Mouse (Mus musculus) retina, embryonic 14.5 days (tissue): ENCODE data around the gene Hist1h3d.
"Not testable (repeated sequence)": the region's sequence is repeated elsewhere in the genome, so short reads cannot be mapped to it uniquely, and the experiment has no call there.

Source experiments
- DNase-seq: peaks from one replicate; pipeline ENCODE4 v3.0.0-alpha.2; 2015; ENCODE audit warnings: low spot score

Hist1h3d gene

GRCm38 (mm10) chr13:23575271-23575851 is at the start of gene Hist1h3d:
Gene Hist1h3d (plus strand): TSS chr13:23575763.
- peak; percentile 90 for DNase-seq

GRCm38 (mm10) chr13:23525901-23526300 is 49.7 kb upstream of the Hist1h3d start:
- DNase-seq: peak; percentile 69

GRCm38 (mm10) chr13:23526312-23526711 is 49.3 kb upstream of the Hist1h3d start:
- DNase-seq: peak; percentile 98

- DNase-seq: no peak
Measured at GRCm38 (mm10) chr13:23529005-23529404, 46.6 kb upstream of the Hist1h3d start.

- no peak for DNase-seq
Measured at GRCm38 (mm10) chr13:23529480-23530165, 45.9 kb upstream of the Hist1h3d start.

GRCm38 (mm10) chr13:23530181-23530900 is 45.2 kb upstream of the Hist1h3d start:
- DNase-seq: peak; percentile 85

- peak; percentile 100 for DNase-seq
Measured at GRCm38 (mm10) chr13:23530901-23531875, 44.4 kb upstream of the Hist1h3d start, which contains the start of gene Hist1h4h. Gene Hist1h4h (plus strand): TSS chr13:23531050.

- DNase-seq: no peak
Measured at GRCm38 (mm10) chr13:23532262-23533075, 43.1 kb upstream of the Hist1h3d start.

- peak; percentile 88 for DNase-seq
Measured at GRCm38 (mm10) chr13:23533560-23534367, 41.8 kb upstream of the Hist1h3d start, which contains the start of gene Hist1h2af. Gene Hist1h2af (plus strand): TSS chr13:23533906.

GRCm38 (mm10) chr13:23534368-23535131 is 41.0 kb upstream of the Hist1h3d start:
- DNase-seq: no peak

GRCm38 (mm10) chr13:23535137-23536075 is 40.2 kb upstream of the Hist1h3d start, which contains the start of gene Hist1h3g:
Gene Hist1h3g (plus strand): TSS chr13:23535422.
- DNase-seq: peak; percentile 92

- no peak for DNase-seq
Measured at GRCm38 (mm10) chr13:23536076-23536822, 39.3 kb upstream of the Hist1h3d start.

GRCm38 (mm10) chr13:23537006-23537710 is 38.4 kb upstream of the Hist1h3d start:
- DNase-seq: no peak

GRCm38 (mm10) chr13:23538249-23538648 is 37.3 kb upstream of the Hist1h3d start:
- DNase-seq: no peak

GRCm38 (mm10) chr13:23539821-23540220 is 35.7 kb upstream of the Hist1h3d start:
- DNase-seq: not testable (repeated sequence)

GRCm38 (mm10) chr13:23541497-23541896 is 34.1 kb upstream of the Hist1h3d start:
- DNase-seq: no peak
